Mouse (Mus musculus) hindbrain, postnatal 0 days (tissue): Measurements from ENCODE around the gene Fads2. TPM values are rescaled to one million over a fixed set of nuclear protein-coding genes. Genes with fewer than 3 reads are reported as not detected.

Source experiments
- ATAC-seq: fragments of 200-750 bp; cut with Nextera tagmentation; 2 replicates; pipeline ENCODE4 v1.8.0; 2017; ENCODE audit warnings: mild to moderate bottlenecking, moderate TSS enrichment, moderate library complexity
- DNase-seq: peaks from one replicate; pipeline ENCODE4 v3.0.0-alpha.2; 2015; ENCODE audit warnings: low spot score
- H3K27ac ChIP-seq: fragments of 300-500 bp; sonication (generic); 2 replicates; pipeline ENCODE4 v1.5.1; 2014; ENCODE audit warnings: mild to moderate bottlenecking
- H3K27me3 ChIP-seq: fragments of 300-500 bp; sonication (generic); 2 replicates; pipeline ENCODE4 v1.6.1; 2014; ENCODE audit warnings: low read length, mixed read lengths; ENCODE audit not compliant: insufficient read depth
- H3K36me3 ChIP-seq: fragments of 300-500 bp; sonication (generic); 2 replicates; pipeline ENCODE4 v1.6.1; 2014; ENCODE audit warnings: low read length, mixed read lengths; ENCODE audit not compliant: insufficient read depth
- H3K4me1 ChIP-seq: fragments of 300-500 bp; sonication (generic); 2 replicates; pipeline ENCODE4 v1.6.1; 2014; ENCODE audit warnings: antibody characterized with exemption, low read length, mixed read lengths; ENCODE audit not compliant: insufficient read depth
- H3K4me2 ChIP-seq: fragments of 300-500 bp; sonication (generic); 2 replicates; pipeline ENCODE4 v1.6.1; 2014; ENCODE audit warnings: low read depth, mild to moderate bottlenecking, low read length, moderate library complexity, mixed read lengths
- H3K4me3 ChIP-seq: fragments of 300-500 bp; sonication (generic); 2 replicates; pipeline ENCODE4 v1.5.1; 2014; ENCODE audit warnings: low read length
- H3K9ac ChIP-seq: fragments of 300-500 bp; sonication (generic); replicated peaks from 2 replicates; pipeline ENCODE4 v1.6.1; 2014; ENCODE audit warnings: mild to moderate bottlenecking, low read length, moderate library complexity, mixed read lengths
- H3K9me3 ChIP-seq: fragments of 300-500 bp; sonication (generic); 2 replicates; pipeline ENCODE4 v1.6.1; 2016; ENCODE audit warnings: low read length, mixed read lengths
- CTCF ChIP-seq: IDR thresholded peaks from 2 replicates; pipeline ENCODE4 v1.5.1; 2016; ENCODE audit warnings: antibody characterized with exemption, control low read depth, low read depth
- WGBS: fragments of 180-500 bp; shearing (Covaris S2); extraction: QIAGEN DNeasy Blood & Tissue Kit; methylation state at CpG from one replicate; pipeline ENCODE4 v1.1.7; 2014; 5-methylcytosine and 5-hydroxymethylcytosine counted together
- polyA plus RNA-seq: library from polyadenylated mRNA; unstranded; fragments of >200 nt; fragmentation: Nextera tagmentation; extraction: Ambion mirVana; gene quantifications from 2 replicates; pipeline ENCODE4 v1.2.1, GENCODE M21; 2015
- total RNA-seq: library from RNA; depleted of rRNA; stranded (reverse); fragments of >200 nt; gene quantifications from 2 replicates; pipeline ENCODE4 v1.2.3, GENCODE M21; 2014

Gene Fads2
- total and polyA plus RNA-seq, 2 experiments from 2014 or later = 260 to 330 TPM

DNA sequence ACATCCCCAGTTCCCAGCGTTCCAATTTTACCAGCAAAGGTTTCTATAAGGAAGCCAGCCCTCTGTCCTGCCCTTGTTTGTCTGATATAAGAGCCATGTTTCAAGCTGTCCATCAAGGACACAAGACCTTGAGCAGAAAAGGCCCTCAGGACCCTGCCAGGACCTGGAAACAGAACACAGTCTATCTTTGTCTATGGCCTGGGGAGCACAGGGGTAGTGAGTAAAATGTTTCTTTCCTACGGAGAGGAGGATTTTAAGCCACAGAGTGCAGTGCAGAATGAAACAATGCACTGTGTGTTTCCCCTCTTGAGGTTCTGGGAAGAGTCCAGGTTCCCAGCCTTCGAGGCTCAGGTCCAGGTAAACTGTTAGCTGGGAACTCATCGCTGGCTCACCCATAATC, 14.6 kb downstream of the Fads2 start:
- Histone ChIP-seq H3K9ac (no peak overlapping the region), H3K4me2 (no peak overlapping the region)
- WGBS = 74% methylated on average over 4 of the region's 4 CpGs

DNA sequence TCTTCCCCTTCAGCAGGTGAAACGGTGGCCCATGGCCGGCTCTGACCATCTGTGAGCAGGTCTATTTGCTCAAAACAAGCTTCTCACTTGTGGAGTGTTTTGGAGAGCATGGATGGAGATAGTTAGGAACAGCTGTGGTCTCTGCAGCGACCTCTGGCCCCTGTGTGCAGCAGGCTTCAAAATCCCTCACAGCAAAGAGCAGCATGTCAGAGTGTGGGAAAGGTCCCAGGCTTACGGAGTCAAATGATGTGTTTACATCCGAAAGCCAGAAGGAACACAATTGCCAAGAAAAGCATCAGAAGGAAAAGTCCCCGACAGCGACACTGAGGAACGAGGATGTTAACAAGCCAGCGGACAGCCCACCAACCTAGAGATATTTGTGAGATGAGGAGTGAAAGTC, 16.1 kb downstream of the Fads2 start:
- 82% methylated on average over 9 of the region's 9 CpGs for WGBS
- no peak for TF ChIP-seq CTCF
- Histone ChIP-seq H3K4me2 (no peak overlapping the region), H3K4me1 (no peaks in the 10 kb centered on the region), H3K4me3 (no peak overlapping the region), H3K9ac (no peak overlapping the region), H3K9me3 (no peaks in the 10 kb centered on the region), H3K27me3 (no peaks in the 10 kb centered on the region), H3K36me3 (peaks cover 82% of the 10 kb centered on the region), H3K27ac (no peak overlapping the region)
- no peak for ATAC-seq
- DNase-seq = no peak

More for the DNA sequence above, 14.6 kb downstream of the Fads2 start:
- no peak overlapping the region for H3K4me3 ChIP-seq
- DNase-seq = no peak
- H3K9me3 ChIP-seq = no peaks in the 10 kb centered on the region
- H3K36me3 ChIP-seq = peaks cover 85% of the 10 kb centered on the region
- H3K27me3 ChIP-seq = no peaks in the 10 kb centered on the region
- no peaks in the 10 kb centered on the region for H3K4me1 ChIP-seq
- ATAC-seq = peak; percentile 22; the same call in 1 of the 2 replicates
- no peak for TF ChIP-seq CTCF
- H3K27ac ChIP-seq = no peak overlapping the region

DNA sequence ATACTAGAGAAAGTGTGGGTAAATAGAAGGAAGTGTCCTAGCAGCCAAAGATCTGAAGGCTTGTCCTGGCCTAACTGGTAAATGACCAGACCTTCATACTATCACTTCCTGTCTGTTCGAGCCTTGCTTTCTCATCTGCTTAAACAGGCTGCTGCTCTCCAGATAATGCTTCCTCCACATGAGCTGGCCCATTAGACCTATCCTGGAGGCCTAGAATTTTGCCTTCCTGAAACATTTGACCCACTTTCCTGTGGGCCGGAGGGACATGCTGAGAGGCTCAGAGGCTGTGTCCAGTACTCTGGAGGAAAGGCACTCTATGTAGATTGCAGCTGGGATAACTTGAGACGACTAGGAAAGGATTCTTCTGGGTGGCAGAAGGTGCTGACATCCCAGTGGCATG, 19.4 kb downstream of the Fads2 start:
- H3K9me3 ChIP-seq = no peaks in the 10 kb centered on the region
- no peak for DNase-seq
- 90% methylated on average over 3 of the region's 3 CpGs for WGBS
- H3K27ac ChIP-seq = no peak overlapping the region
- H3K27me3 ChIP-seq = no peaks in the 10 kb centered on the region
- H3K36me3 ChIP-seq = peaks cover 81% of the 10 kb centered on the region
- no peak for ATAC-seq
- no peaks in the 10 kb centered on the region for H3K4me1 ChIP-seq
- H3K4me3 ChIP-seq = no peak overlapping the region
- no peak overlapping the region for H3K9ac ChIP-seq
- H3K4me2 ChIP-seq = no peak overlapping the region
- TF ChIP-seq CTCF = no peak

DNA sequence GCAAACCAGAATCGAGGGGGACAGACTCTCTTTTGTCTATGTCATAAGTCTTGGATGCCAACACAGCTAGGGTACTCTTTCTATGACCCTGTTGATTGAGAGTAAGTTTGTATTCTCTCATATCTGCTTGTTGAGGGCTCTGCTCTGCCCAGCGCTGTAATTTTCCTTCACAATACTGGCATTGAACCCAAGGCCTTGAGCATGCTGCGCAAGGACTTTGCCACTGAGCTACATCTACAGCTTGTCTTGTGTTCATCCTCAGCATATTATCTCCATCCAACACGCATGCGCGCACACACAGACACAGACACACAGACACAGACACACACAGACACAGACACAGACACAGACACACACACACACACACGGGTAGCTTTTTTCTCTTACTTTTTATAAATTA, 21.2 kb downstream of the Fads2 start:
- Histone ChIP-seq H3K4me3 (no peak overlapping the region), H3K9ac (no peak overlapping the region), H3K27me3 (no peaks in the 10 kb centered on the region), H3K27ac (no peak overlapping the region), H3K9me3 (no peaks in the 10 kb centered on the region), H3K4me1 (no peaks in the 10 kb centered on the region), H3K36me3 (peaks cover 77% of the 10 kb centered on the region), H3K4me2 (no peak overlapping the region)
- 95% methylated on average over 7 of the region's 7 CpGs for WGBS
- TF ChIP-seq CTCF = no peak
- DNase-seq (no peak), ATAC-seq (no peak)

DNA sequence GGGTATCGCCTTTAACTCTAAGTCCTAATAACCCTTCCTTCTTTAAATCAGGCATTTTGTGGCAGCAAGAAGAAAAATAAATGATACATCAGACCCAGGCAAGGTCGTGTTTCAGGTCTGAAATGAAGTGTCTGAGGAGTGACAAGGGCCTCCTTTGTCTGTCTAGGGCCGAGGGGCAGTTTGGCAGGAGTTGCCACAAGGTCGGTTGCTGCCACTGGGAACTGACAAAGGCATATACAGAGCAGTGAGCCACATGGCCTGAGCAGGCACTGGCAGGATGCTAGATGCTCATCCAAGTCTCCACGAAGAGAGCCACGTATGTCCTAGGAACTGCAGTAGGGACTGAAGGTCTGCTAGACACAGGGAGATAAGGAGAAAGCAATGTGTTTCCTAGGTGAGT, 23.2 kb downstream of the Fads2 start:
- H3K9me3 ChIP-seq = no peaks in the 10 kb centered on the region
- no peak overlapping the region for H3K4me2 ChIP-seq
- DNase-seq (no peak), ATAC-seq (no peak)
- no peak overlapping the region for H3K9ac ChIP-seq
- no peaks in the 10 kb centered on the region for H3K27me3 ChIP-seq
- 63% methylated on average over 6 of the region's 6 CpGs for WGBS
- peaks cover 84% of the 10 kb centered on the region for H3K36me3 ChIP-seq
- H3K4me3 ChIP-seq = no peak overlapping the region
- no peak overlapping the region for H3K27ac ChIP-seq
- TF ChIP-seq CTCF = no peak
- H3K4me1 ChIP-seq = no peaks in the 10 kb centered on the region

DNA sequence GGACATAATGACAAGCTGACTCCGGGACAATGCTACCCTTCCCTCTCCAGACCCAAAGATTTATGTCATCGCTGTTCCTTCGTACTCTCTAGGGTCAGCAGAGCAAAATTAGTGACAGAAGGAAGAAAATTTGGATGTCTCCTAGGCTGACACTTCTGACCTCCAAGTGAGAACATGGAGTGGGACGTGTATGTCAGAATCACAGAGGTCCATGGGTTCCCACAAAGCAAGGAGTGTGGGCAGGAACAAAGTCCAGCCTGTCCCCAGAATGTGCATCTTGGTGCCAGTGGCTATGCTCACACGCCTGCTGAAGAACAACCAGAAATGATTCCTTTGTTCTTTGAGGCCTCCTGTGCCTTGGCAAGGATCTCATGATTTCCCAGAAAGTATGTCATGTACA, 28.4 kb downstream of the Fads2 start:
- DNase-seq (no peak), ATAC-seq (no peak)
- Histone ChIP-seq H3K4me3 (no peak overlapping the region), H3K4me1 (no peaks in the 10 kb centered on the region), H3K9ac (no peak overlapping the region), H3K27ac (no peak overlapping the region), H3K4me2 (no peak overlapping the region), H3K36me3 (peaks cover 69% of the 10 kb centered on the region), H3K9me3 (no peaks in the 10 kb centered on the region), H3K27me3 (no peaks in the 10 kb centered on the region)
- TF ChIP-seq CTCF = no peak
- 79% methylated on average over 5 of the region's 5 CpGs for whole genome bisulfite sequencing

DNA sequence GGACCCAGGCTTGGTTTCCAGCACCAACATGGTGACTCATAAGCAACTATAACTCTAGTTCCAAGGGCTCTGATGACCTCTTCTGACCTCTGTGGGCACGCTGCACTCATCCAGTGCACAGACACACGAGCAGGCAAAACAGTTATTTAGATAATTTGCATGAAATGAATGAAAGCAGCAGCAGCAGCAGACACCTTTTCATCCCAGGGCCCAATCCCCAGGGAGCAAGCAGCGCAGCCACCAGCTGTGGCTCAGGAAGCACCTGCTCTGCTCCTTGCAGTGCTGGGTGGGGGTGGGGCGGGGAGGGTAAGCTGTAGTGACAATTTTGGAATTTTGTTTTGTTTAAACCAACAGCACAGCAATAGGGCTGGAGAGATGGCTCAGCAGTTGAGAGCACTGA, 29.7 kb downstream of the Fads2 start:
- 58% methylated on average over 4 of the region's 4 CpGs for WGBS
- DNase-seq (no peak), ATAC-seq (no peak)
- Histone ChIP-seq H3K4me1 (no peaks in the 10 kb centered on the region), H3K9ac (no peak overlapping the region), H3K27me3 (no peaks in the 10 kb centered on the region), H3K4me2 (no peak overlapping the region), H3K9me3 (no peaks in the 10 kb centered on the region), H3K36me3 (peaks cover 64% of the 10 kb centered on the region), H3K27ac (peak overlapping the region; percentile 62), H3K4me3 (no peak overlapping the region)
- TF ChIP-seq CTCF = no peak
